Mouse (Mus musculus) urinary bladder, postnatal 14 days (tissue): ENCODE data around the gene Trak1.
A peak's percentile ranks its signal among the peaks of the same experiment; 100 is the strongest.

Experiments
- DNase-seq: peaks from one replicate; pipeline ENCODE4 v3.0.0; 2021; ENCODE audit warnings: low spot score

The Trak1 gene

DNA sequence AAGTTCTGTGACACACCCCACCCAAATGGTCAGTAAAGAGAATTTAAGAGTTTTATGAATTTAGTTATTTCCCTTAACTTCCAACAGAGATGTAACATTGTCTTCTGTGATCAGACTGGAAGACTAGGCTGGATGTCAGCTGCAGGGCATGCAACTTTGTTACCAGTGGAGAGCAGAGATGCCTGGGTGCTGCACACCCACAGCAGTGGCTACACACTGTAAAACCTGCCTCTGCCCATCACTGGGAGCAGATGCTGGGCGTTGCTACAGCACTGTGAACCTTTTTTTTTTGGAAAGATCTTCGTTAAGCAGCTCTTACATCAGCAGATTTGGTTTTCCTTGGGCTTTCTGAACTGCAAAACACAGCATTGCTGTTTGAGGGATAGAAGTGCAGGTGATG lies 97.6 kb downstream of the Trak1 start:
- no peak for DNase-seq

DNA sequence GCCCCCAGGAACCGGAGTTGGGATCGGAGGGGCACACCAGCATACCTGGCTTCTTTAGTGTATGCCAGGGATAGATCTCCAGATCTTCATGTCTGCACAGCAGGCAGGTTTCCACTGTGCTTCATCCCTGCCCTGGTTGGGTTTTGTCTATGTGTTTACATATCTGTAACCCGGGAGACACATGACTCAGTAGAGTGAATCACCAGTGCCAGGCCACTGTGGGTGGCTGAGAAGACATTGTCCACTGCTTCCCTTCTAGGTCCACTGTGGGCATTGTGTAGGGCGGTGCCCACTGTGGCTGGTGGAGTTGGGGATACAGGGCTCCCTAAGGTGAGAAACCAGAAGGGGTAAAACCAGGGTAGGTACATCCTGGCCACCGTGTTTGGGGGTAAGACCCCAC lies 98.5 kb downstream of the Trak1 start:
- DNase-seq = peak; percentile 40

DNA sequence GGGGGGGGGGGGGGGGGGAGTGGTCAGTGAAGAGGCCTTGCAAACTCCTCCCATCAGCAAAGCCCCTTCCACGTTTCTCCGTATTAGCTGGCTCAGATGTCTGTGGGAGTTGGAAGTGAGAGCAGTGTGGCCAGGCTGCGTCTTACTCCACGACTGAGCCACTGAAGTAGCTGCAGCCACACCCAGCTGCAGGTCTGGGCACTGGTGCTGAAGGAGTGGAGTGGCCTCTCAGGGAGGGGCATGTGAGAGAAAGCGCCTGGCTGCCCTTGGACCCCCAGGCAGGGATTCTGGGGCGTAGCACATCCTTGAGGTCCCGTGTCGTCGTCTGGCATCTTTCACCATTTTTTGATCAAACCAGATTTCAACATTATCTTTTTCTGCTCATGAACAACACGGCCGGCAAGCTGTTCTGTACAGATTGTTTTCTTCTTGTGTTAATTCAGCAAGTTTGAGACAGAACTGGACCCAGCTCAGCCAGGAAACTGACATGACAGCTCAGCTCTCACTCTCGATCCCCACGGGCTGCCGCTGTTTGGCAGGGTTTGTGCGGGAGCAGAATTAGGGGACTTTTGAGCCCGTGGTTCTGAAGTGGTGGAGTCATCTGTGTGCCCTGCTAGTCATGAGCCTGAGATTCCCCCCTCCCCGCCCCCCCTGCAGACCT lies 100.9 kb downstream of the Trak1 start:
- peak; percentile 36 for DNase-seq

DNA sequence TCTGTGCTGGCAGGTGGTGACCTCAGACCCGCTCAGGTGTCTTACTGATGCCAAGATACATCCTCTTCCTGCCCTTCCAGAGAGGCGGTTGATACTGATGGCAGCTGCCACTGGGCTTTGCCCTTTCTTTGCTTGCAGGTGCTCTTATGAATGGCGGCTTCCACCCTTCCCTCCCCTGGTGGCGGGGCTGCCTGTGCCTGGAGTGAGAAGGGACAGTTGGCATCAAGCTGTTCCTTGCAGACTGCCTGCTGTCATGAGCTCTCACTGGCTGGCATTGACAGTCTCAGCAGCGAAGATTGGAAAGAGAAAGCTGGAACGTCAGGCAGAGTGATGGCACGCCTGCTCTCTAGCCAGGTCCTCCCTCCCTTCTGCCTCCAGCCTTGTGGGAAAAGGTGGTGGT lies 101.5 kb downstream of the Trak1 start:
- no peak for DNase-seq

DNA sequence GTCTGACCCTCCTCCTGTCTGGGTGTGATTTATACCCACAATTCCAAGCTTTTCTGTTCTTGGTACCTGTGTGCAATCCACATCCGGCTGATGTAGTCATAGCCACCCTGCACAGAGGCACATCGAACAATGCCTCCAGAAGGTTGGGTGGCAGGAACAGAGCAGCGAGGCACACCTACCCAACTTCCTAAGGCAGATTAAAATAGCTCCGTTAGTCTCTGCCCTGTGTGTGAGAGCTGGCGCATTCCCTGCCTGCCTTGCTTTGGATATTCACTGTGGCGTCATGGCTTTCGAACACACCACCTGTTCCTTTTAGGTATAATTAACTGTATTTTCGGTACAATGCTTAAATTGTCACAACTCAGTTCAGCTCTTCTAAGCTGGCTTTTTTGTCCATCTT lies 103.3 kb downstream of the Trak1 start:
- no peak for DNase-seq

DNA sequence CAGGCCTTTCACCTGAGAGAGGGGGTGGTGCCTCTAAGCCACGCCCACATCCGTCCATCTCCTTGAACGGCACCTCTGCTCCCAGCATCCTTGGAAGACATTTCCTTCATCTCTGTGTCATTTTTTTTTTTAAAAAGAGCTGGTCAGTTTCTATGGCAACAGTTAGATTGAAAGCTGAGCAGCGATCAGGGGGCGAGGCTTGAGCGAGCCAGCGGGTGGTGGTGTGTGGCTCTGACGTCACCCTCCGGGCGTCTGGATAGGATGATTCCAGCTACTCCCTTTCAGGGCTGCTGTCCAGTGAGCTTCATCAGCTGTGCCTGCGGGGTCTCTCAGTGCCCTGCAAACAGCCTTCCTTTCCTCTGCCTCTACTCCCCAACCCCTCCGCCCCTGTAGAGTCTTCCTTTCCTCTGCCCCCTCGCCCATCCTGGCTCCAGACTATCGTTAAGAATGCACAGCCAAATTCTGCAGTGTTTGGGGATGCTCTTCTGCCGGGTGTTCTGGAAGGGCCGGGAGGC lies 105.9 kb downstream of the Trak1 start:
- DNase-seq = peak; percentile 63

DNA sequence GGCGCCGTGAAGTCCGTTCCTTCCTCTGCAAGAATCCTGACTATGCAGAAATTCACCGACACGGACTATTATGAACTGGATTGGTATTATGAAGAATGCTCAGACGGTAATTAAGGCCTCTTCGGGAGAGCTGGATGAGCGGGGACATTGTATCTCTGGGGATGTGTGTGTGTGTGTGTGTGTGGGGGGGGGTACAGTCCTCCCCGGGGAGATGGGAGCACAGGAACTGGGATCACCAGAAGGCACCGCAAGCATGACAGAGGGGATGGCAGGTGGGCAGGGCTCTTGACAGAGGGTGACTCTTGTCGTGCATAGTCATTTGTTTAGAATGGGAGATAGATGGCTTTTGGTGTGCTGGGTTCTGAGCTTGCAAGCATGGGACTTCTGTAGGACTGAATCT lies 106.4 kb downstream of the Trak1 start:
- no peak for DNase-seq

DNA sequence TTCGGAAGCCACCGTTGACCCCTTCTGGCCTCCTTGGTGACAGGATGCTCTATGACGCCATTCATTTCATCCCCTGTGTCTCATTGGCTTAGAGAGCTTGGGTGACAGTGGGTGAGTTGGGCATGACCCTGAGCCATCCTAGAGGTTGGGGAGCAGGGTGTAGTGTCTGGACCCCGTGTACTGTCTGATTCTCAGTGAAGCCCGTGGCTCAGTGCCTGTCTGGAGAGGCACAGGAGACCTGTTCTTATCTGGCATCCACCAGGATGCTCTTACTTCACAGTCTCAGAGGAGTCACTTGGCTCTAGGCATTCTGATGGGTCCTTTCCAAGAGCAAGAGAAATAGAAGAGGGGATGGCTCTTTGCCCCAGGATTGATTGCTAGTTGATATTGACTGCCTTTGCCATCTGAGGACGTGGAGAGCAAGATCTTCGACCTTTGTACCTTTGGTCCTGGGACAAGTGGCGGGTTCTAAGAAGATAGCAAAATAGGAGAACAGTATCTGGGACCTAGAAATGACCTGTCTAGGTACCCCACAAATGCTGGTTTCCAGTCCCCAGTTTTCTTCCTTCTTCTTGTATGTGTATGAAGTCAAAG lies 107.9 kb downstream of the Trak1 start:
- DNase-seq = no peak

DNA sequence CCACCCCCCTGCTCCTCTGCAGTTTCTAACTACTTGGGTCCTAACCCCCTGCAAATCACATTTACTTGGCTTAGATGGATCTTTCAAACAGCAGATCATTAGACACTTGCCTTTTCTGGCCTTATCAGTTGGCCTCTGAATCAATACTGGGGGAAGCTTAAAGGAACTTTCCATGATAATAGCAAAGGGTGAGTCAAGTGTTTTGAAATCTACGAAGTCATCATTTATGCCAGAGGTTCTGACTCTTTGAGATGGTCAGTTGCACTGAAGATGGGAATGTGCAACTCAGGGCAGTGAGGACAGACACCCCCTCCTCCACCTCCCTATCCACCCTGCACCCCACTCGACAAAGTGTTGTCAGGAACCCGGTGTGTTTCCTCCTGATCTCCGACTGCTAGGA lies 108.5 kb downstream of the Trak1 start:
- DNase-seq = no peak

DNA sequence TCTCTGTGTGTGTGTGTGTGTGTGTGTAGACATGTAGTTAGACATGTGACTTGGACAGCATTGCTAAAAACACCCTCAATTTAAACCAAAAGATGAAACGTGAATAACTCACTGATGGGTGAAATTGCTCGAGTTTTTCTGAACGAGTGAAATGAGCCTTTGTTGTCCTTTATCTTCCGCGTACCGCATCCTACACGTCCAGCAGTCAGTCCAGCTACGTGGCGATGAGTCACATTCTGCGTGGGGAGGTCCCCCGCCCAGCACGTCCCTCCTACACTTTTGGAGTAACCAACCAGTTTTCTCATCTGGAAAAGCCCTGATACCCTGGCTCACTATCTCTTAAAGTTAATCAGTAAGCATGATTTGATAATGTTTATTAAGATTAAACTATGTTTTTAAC lies 116.9 kb downstream of the Trak1 start:
- no peak for DNase-seq

DNA sequence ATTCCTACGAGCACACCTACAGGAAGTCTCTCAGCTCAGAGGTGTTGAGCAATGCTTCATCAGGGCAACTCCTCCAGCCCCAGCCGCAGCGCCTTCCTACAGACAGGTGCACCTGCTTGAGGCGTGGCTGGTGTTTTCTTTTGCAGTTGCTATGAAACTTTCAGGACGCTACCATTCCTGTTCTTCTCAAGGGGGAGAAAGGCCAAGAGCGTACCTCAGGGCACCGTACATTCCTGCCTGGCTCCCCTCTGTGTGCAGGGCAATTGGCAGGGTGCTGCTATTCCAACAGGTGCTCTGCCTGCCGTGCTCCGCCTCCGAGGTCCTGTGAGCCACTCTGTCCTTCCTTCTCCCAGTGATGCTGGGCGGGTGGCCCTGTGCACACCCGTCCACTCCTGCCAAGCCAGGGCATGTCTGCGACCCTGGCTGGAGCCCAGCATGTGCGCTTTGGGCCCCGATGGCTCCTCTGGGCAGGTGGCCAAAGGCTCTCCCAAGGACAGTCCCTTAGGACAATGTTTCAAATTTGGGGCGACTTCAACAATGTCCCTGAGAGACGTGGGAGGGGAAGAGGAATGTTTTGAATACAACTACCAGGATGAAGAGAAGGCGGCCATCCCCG lies 118.4 kb downstream of the Trak1 start:
- peak; percentile 67 for DNase-seq

DNA sequence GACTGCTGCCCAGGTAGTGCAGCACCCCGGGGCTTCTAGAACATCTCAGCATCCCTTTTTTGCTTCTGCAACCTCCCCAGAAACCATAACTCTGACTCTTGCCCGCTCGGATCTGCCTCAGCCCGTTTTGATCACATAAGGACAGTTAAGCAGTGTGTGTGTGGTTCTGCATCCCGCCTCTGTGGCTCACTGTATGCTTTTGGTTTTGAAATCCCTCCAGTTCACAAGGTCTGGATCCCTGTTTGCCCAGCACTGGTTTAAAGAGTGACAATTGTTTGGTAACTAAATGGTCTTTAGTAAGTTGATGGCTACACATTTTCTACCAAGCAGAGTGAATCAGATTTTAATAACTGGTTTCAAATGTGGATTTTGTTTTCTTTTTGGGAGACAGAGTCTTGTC lies 119.2 kb downstream of the Trak1 start:
- DNase-seq = no peak

DNA sequence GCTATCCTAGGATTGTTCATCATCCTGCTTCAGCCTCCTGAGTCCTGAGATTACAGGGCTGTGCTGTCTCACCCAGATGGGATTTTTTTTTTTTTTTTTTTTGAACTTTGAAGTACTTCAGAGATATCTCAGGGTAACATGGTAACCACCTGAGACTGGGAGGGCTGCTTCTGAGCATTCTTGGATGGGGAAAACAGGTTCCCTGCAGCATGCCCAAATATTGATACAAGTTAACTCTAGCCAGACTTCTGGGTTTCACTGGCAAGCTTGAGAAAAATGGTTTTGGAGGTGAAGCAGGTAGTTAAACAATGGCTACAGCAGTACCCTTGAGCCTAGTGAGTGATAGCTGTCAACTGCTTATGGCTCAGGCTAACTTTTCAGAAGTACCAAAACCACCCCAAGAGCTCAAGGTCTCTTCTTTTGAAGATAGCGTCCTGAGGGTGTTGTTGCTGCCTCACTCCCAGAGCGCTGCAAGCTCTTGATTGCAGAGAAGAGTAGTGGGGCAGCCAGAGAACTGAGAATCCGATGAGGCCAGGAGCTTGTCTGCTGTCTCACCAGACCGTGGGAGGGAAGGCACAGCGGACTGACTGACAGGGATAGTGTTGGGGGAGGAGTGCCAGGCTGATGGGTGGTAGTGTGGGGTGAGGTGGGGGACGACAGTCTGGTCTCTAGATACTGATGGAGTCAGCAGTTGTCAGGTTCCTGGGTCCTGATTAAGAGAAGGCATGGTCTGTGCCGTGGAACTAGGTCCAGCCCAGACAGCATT lies 119.8 kb downstream of the Trak1 start:
- DNase-seq = no peak

DNA sequence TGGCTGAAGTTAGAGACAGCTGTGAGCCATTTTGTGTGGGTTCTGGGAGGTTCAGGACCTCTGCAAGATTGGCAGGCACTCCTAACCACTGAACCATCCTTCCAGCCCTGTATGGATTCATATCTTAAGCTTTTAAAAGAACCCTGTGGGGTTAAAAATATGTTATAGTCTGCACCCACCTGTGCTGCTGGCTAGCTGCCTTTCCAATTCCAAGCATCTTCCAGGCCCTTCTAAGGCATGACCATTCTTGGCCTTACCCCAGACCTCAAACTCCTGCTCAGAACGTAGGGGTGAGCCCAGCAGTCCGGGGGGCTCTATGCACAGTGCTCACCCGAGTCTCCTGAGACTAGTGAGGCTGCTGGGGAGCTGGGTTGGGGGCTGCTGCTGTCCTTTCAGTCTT lies 121.7 kb downstream of the Trak1 start:
- DNase-seq = no peak

DNA sequence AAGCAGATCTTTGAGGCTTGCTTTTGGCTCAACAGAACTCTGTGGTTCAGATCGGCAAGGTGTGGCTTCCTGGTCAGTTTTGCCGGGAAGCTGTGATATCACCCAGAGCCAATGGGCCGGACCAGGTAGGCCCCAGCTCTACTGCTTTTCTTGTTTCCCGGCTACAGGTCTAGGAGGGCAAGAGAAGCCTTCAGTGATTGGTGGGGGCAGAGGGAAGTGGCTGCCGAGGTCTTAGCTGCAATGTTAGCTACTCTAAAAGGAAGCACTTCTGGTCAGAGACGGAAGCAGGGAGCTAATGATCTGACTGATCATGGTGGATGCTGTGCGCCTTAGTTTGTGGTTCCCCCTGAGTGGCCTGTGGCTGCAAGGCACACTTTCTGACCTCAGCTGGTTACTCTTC lies 122.3 kb downstream of the Trak1 start:
- DNase-seq = no peak

DNA sequence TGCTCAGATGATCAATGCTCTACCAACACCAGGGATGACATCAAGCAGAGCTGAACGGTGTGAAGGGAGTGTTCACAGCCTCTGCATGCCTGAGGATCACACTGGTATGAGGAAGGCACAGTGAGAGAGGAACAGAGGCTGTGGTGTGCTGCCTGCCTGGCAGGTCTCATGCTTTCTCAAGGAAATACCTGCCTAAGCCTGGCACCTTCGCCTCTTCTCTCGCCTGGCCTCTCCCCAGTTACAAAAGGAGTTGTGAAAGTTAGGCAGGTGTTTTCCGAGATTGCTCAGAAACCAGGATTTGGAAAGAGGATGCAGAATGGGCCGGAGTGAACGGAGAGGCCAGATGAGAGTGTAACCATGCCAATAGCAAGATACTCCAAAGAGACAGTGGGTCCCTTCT lies 123.5 kb downstream of the Trak1 start:
- no peak for DNase-seq

DNA sequence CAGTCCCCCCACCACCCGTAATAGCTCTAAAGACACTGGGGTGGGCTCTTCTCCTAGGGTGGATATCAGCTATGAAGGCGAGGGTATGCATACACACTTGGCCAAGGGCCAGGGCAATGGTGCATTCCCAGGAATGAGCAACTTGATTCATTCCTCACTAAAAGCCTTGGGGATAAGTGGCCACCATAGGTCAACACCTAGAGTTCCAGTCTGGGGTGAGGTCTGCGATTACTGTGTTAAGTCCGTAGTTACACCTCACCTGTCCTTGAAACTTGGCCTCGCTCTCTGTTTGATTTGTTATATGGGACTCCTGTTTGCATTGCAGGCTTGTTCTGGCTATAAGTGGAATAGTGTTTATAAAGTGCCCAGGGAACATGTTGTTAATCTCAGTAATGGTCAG lies 125.1 kb downstream of the Trak1 start:
- DNase-seq = no peak

DNA sequence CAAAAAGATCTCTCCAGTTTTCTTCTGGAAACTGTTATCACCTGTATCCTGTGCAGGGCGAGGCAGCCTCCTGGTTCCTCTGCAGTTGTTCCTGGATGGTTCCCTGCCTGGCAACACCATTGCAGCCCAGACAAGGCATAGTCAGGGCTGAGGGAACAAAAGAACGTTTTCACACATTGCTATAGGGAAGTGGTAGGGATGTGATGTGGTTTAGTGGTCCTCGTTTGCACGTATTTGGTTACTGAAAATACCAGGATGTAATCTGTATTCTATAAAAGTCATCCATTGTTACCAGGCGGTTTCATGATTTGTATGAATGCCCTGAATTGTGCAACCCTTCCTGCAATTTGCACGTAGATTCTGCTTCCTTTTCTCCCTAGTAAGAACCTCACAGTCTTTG lies 126.3 kb downstream of the Trak1 start:
- DNase-seq = no peak

DNA sequence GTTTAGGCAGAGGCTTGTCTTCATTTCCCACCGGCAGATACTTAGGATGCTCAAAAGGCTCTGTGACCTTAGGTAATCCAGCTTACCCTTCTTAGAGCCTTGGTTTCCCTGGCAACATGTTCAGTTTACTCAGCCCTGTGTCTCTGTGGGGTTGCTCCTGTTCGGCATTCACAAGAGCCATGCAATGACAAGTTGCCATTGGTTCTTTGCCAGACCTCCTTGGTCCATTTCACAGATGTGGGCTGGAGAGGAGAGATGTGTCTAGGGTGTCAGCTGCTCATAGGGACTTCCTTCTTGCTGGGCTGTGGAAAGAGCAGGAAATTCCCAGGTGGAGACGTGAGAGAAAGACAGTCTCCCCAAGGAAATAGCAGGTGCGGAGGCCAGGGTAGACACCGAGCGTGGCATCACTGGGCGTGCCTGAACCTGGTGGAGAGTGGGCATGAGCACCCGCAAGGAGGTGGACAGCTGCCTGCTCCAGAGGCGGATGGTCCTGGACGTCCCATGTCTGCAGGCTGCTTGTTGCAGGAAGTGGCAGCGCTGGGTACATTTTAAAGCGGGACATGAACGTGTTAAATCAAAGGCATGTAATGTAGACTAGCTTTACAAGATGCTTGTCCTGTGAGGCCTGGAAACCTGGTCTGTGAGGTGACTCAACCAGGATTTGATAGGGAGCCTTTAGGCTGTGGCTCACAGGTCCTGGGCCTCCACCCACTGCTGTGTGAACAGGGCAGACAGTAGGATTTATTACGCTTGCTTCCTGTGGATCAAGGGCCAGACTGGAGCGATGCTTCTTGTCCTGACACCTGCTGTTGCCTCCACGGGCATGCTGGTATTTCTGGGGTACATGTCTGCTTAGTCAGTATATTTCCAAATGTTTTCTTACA lies 127.2 kb downstream of the Trak1 start:
- DNase-seq = peak; percentile 32

DNA sequence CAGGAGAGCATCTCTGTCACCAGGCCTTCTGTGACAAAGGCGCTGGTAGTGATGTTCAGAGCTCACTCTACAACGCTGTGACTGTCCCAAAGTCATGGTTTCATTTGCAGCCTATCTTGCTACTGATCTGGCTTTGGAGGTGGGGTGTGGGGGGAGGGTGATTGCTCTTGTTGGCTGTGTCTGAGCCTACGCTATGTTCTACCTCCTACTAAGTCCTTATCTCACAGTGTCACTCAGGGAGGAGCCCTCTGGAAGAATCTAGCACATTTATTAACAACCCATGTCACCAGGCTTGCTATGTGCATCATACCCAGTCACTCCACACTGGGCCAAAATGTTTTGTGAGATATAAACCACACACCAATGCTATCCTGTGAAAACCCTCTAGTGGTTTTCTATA lies 129.1 kb downstream of the Trak1 start:
- DNase-seq = no peak

DNA sequence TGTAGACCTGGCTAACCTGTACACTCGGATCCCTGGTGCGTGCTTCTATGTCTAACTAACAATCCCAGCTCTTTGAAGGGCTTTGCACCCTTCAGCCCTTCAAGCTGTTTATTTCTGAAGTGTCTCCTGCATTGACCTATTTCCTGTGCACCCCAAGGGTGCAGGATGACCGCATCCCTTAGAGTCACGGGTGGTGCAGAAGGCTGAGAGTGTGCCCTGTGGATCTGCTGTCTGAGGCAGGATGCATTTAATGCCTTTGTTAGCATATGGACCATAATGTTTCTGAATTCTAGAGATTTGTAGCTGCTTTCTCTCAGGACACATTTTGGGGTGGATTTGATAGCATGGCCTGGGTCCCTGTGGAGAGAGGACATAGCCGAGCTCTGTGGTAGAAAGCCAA lies 129.6 kb downstream of the Trak1 start:
- no peak for DNase-seq

DNA sequence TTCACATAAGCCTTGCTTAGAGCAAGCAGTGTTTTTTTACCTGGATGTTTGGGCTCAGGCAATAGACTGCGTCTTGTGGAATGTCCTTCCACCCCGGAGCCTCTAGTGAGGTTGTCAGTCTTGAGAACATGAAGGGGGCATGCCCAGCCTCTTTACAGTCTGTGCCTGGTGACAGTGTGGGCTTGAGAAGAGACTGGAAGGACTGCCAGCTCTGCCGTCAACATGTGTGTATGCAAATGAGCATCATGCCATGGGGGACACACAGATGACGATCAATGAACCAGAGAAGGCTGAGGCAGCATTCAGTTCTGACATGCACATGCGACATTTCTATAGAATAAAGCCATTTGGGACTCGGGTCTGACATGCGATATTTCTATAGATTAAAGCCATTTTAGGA lies 132.3 kb downstream of the Trak1 start:
- no peak for DNase-seq
